Mouse (Mus musculus): Measurements from ENCODE around the gene Olfr99. TPM values are rescaled to one million over a fixed set of nuclear protein-coding genes. Genes with fewer than 3 reads are reported as not detected.

Gene Olfr99
- polyA plus RNA-seq (2015; fragmentation: Nextera tagmentation; extraction: Ambion mirVana) = not detected in 2 replicates

GRCm38 (mm10) chr17:37283360-37283759 lies at the start of gene Olfr99:
TSS of gene Olfr99 (minus strand) at chr17:37283460.
- no peaks in the 10 kb centered on the region for H3K27me3 ChIP-seq (ENCODE audit: control insufficient read depth, insufficient read depth, low read length)
- H3K27ac ChIP-seq (replicated peaks) = no peak within 1 kb of the TSS
- H3K36me3 ChIP-seq (ENCODE audit: control insufficient read depth, insufficient read depth, low read length) = no peaks in the 10 kb centered on the region
- no peak for ATAC-seq (ENCODE audit: low FRiP score, low TSS enrichment)
- H3K4me1 ChIP-seq (replicated peaks; ENCODE audit: control insufficient read depth, insufficient read depth) = no peaks in the 10 kb centered on the region
- TF ChIP-seq CTCF (IDR thresholded peaks at IDR 0.05; ENCODE audit: low read depth) (no peak), EP300 (optimal IDR thresholded peaks at IDR 0.05) (no peak)
- no peak within 1 kb of the TSS for H3K9ac ChIP-seq (ENCODE audit: low read length)
- no peaks in the 10 kb centered on the region for H3K9me3 ChIP-seq (ENCODE audit: control insufficient read depth, low read length)
- WGBS = 89% methylated on average over 1 of the region's 1 CpGs
- no peak for DNase-seq (ENCODE audit: low spot score)
- H3K4me3 ChIP-seq (ENCODE audit: low read depth, low read length) = no peak within 1 kb of the TSS
- no peak within 1 kb of the TSS for H3K4me2 ChIP-seq (replicated peaks; ENCODE audit: low read depth)

- Histone ChIP-seq H3K27ac (replicated peaks) (no peak within 1 kb of the TSS), H3K9me3 (ENCODE audit: control insufficient read depth, low read length) (no peaks in the 10 kb centered on the region), H3K36me3 (ENCODE audit: control insufficient read depth, insufficient read depth, low read length) (no peaks in the 10 kb centered on the region), H3K4me1 (replicated peaks; ENCODE audit: control insufficient read depth, insufficient read depth) (no peaks in the 10 kb centered on the region), H3K27me3 (ENCODE audit: control insufficient read depth, insufficient read depth, low read length) (no peaks in the 10 kb centered on the region), H3K9ac (ENCODE audit: low read length) (no peak within 1 kb of the TSS), H3K4me2 (replicated peaks; ENCODE audit: low read depth) (no peak within 1 kb of the TSS), H3K4me3 (ENCODE audit: low read depth, low read length) (no peak within 1 kb of the TSS)
- TF ChIP-seq EP300 (optimal IDR thresholded peaks at IDR 0.05) = no peak
- TF ChIP-seq CTCF (IDR thresholded peaks at IDR 0.05; ENCODE audit: low read depth) = no peak
- ATAC-seq (ENCODE audit: low FRiP score, low TSS enrichment) = no peak
- no peak for DNase-seq (ENCODE audit: low spot score)
Observed at GRCm38 (mm10) chr17:37316954-37317353, 33.7 kb upstream of the Olfr99 start, which contains the start of gene Olfr102. TSS of gene Olfr102 (minus strand) at chr17:37317054.

DNA sequence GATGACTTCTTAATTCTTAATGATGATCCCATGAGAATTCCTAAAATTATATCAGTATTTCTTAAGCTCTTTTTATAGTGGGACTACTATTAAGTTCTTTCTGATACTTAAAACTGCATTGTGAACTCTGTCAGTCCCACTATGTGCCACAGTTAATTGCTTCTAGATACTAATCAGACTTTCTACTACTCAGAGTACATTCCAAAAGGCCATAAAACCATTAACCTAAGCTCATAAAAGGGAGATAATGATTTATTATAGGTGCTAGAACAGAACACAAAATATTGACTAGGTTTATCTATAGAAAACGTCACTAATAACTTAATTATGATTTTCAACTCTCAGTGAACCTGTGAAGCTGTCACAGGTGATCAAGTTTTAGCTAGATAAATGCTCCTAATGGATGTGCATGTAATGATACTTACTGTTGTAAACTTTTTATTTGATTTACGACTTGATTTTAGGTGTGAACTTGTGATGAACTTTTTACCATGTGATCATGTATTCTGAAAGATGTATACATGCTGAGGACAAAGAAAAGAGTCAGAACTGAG lies 27.0 kb upstream of the Olfr99 start:
- Histone ChIP-seq H3K27ac (replicated peaks) (no peak overlapping the region), H3K36me3 (ENCODE audit: control insufficient read depth, insufficient read depth, low read length) (no peaks in the 10 kb centered on the region)
- TF ChIP-seq EP300 (optimal IDR thresholded peaks at IDR 0.05) = no peak
- no peak for TF ChIP-seq CTCF (IDR thresholded peaks at IDR 0.05; ENCODE audit: low read depth)

GRCm38 (mm10) chr17:37308483-37308882 lies 25.2 kb upstream of the Olfr99 start:
- Histone ChIP-seq H3K9me3 (ENCODE audit: control insufficient read depth, low read length) (no peaks in the 10 kb centered on the region), H3K4me1 (replicated peaks; ENCODE audit: control insufficient read depth, insufficient read depth) (no peaks in the 10 kb centered on the region), H3K27me3 (ENCODE audit: control insufficient read depth, insufficient read depth, low read length) (no peaks in the 10 kb centered on the region), H3K9ac (ENCODE audit: low read length) (no peak overlapping the region), H3K27ac (replicated peaks) (no peak overlapping the region), H3K36me3 (ENCODE audit: control insufficient read depth, insufficient read depth, low read length) (no peaks in the 10 kb centered on the region), H3K4me3 (ENCODE audit: low read depth, low read length) (no peak overlapping the region), H3K4me2 (replicated peaks; ENCODE audit: low read depth) (no peak overlapping the region)
- TF ChIP-seq CTCF (IDR thresholded peaks at IDR 0.05; ENCODE audit: low read depth) (no peak), EP300 (optimal IDR thresholded peaks at IDR 0.05) (no peak)
- ATAC-seq (ENCODE audit: low FRiP score, low TSS enrichment) = no peak
- DNase-seq (ENCODE audit: low spot score) = no peak
- 29% methylated on average over 4 of the region's 4 CpGs for WGBS

More for the DNA sequence above, 27.0 kb upstream of the Olfr99 start:
- ATAC-seq (ENCODE audit: low FRiP score, low TSS enrichment) (no peak), DNase-seq (ENCODE audit: low spot score) (no peak)
- Histone ChIP-seq H3K9me3 (ENCODE audit: control insufficient read depth, low read length) (no peaks in the 10 kb centered on the region), H3K4me2 (replicated peaks; ENCODE audit: low read depth) (no peak overlapping the region), H3K27me3 (ENCODE audit: control insufficient read depth, insufficient read depth, low read length) (no peaks in the 10 kb centered on the region), H3K9ac (ENCODE audit: low read length) (no peak overlapping the region), H3K4me1 (replicated peaks; ENCODE audit: control insufficient read depth, insufficient read depth) (no peaks in the 10 kb centered on the region), H3K4me3 (ENCODE audit: low read depth, low read length) (no peak overlapping the region)
- WGBS = 34% methylated on average over 2 of the region's 2 CpGs

GRCm38 (mm10) chr17:37304213-37304612 lies 21.0 kb upstream of the Olfr99 start, which contains the start of gene Olfr101:
TSS of gene Olfr101 (minus strand) at chr17:37304313.
- WGBS = 81% methylated on average over 4 of the region's 4 CpGs
- H3K9me3 ChIP-seq (ENCODE audit: control insufficient read depth, low read length) = no peaks in the 10 kb centered on the region
- no peak for ATAC-seq (ENCODE audit: low FRiP score, low TSS enrichment)
- no peak for TF ChIP-seq CTCF (IDR thresholded peaks at IDR 0.05; ENCODE audit: low read depth)
- TF ChIP-seq EP300 (optimal IDR thresholded peaks at IDR 0.05) = no peak
- H3K36me3 ChIP-seq (ENCODE audit: control insufficient read depth, insufficient read depth, low read length) = no peaks in the 10 kb centered on the region
- H3K27me3 ChIP-seq (ENCODE audit: control insufficient read depth, insufficient read depth, low read length) = no peaks in the 10 kb centered on the region
- H3K4me2 ChIP-seq (replicated peaks; ENCODE audit: low read depth) = no peak within 1 kb of the TSS
- no peak for DNase-seq (ENCODE audit: low spot score)
- H3K4me1 ChIP-seq (replicated peaks; ENCODE audit: control insufficient read depth, insufficient read depth) = no peaks in the 10 kb centered on the region
- H3K9ac ChIP-seq (ENCODE audit: low read length) = no peak within 1 kb of the TSS
- H3K27ac ChIP-seq (replicated peaks) = no peak within 1 kb of the TSS
- no peak within 1 kb of the TSS for H3K4me3 ChIP-seq (ENCODE audit: low read depth, low read length)

DNA sequence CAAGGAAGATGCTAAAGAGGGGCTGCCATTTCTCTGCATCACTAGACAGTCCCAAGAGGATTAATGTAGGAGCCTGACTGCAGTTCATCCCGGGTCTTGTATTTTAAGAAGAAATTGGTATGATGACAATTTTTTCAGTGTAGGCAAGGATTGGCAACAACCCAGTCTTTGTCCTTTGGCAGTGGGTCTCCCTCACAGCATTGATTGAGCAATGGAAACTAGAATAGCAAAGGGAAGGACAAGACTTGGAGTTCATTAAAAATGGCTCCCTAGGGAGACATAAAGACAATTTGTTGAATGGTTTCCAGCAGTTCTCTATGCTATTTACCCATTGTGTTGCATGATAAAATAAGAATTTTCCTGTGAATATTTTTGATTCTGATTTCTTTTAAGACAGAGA lies 2.9 kb downstream of the Olfr99 start:
- WGBS = 72% methylated on average over 1 of the region's 1 CpGs
- no peak overlapping the region for H3K27ac ChIP-seq (replicated peaks)
- H3K9ac ChIP-seq (ENCODE audit: low read length) = no peak overlapping the region
- no peaks in the 10 kb centered on the region for H3K36me3 ChIP-seq (ENCODE audit: control insufficient read depth, insufficient read depth, low read length)
- DNase-seq (ENCODE audit: low spot score) (no peak), ATAC-seq (ENCODE audit: low FRiP score, low TSS enrichment) (no peak)
- H3K4me1 ChIP-seq (replicated peaks; ENCODE audit: control insufficient read depth, insufficient read depth) = no peaks in the 10 kb centered on the region
- no peak for TF ChIP-seq CTCF (IDR thresholded peaks at IDR 0.05; ENCODE audit: low read depth)
- no peak for TF ChIP-seq EP300 (optimal IDR thresholded peaks at IDR 0.05)
- no peak overlapping the region for H3K4me3 ChIP-seq (ENCODE audit: low read depth, low read length)
- H3K4me2 ChIP-seq (replicated peaks; ENCODE audit: low read depth) = no peak overlapping the region
- no peaks in the 10 kb centered on the region for H3K9me3 ChIP-seq (ENCODE audit: control insufficient read depth, low read length)
- H3K27me3 ChIP-seq (ENCODE audit: control insufficient read depth, insufficient read depth, low read length) = no peaks in the 10 kb centered on the region
